Mouse (Mus musculus): Measurements from ENCODE around the gene Slc12a8.

The Slc12a8 gene

DNA sequence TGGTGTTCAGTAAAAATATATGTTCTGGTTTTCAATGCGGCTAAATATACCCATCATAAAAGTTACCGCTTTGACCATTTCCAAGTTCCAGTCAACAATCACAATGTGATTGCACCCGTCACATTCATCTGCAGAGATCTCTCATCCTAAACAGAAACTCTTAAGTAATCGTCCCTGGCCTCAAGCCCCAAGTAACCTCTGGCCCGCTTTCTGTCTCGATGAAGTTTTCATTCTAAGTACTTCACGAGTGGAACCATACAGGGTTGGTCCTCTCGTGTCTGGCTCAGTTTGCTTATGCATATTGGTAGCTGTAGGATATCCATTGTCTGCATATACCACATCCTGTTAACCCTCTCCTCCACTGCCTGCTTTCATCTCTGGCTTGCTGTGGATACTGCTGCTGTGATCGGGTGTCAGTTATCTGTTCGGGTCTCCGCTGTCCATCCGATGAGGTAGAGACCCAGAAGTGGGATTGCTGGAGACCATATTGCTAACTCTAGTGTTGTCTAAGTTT, 181.2 kb downstream of the Slc12a8 start:
- DNase-seq (ENCODE audit: low read depth) = no peak

- no peak for DNase-seq (ENCODE audit: low read depth)
Measured at GRCm38 (mm10) chr16:33700584-33700983, 183.5 kb downstream of the Slc12a8 start.

GRCm38 (mm10) chr16:33701872-33702271, 184.7 kb downstream of the Slc12a8 start:
- DNase-seq (ENCODE audit: low read depth) = no peak

DNA sequence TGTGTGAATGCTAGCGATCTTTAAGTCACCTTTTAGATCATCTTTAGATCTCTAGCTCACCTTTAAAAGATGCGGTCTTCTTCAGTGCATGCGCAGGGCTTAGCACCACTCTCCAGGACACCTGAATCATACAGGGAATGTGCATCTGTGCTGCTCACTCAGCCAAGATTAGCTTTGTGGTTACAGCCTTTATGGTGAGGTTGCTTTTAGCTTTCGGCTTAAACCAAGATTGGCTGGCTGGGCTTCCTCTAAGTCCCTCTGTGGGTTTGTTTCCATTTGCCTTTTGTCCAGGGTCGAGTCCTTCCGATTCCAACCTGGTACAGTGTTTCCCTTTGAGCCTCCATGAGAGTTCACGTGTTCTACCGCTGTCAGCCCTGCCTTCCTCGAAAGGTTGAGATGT, 187.2 kb downstream of the Slc12a8 start:
- DNase-seq (ENCODE audit: low read depth) = no peak

DNA sequence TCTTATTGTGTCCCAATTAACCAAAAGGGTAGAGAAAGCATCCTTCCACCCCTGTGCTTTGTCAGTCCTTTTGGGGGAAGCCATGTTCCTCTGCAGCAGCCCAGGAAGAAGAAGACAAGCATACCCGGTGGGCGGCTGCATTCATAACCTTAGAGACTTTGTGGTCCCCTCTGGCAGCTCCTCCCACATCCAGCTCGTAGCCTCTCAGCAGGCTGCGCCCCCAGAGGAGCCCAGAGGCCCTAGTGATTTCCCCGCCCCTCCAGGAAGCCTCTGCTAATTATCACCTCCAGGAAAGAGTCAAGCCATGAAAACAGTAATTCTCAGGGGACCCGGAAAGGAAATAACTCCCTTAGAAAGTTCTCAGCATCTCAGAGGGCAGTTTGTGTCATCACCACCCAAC, 188.1 kb downstream of the Slc12a8 start:
- DNase-seq (ENCODE audit: low read depth) = no peak

DNA sequence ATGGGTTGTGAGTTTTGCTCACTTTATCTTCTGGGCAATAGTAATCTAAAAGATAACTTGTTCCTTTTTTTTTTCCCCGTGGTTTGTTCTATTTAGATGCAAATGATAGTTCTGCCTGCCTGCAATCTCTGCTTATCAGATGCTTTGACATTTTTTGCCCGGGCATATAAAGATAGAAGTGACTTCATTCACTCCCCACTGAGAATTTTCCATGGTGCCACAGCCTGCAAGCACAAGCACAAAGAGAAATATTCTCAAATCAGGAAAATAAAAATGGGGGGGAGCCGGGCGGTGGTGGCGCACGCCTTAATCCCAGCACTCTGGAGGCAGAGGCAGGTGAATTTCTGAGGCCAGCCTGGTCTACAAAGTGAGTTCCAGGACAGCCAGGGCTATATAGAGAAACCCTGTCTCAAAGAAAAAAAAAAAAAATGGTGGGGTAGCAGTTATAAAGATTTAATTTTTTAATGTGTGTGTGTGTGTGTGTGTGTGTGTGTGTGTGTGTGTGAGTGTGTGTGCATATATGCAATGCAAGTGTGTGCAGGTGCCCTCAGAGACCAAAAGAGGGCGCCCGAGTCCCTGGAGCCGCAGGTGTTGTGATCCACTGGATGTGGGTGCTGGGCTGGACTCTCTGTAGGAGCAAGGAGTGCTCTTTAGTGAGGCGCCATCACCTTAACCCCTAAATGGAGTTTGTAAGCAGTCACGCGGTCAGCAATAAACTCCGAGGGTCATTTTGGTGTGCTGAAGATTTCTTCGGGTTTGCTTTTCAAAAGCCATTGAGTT, 189.2 kb downstream of the Slc12a8 start:
- no peak for DNase-seq (ENCODE audit: low read depth)

GRCm38 (mm10) chr16:33708031-33708430, 190.9 kb downstream of the Slc12a8 start:
- DNase-seq (ENCODE audit: low read depth) = no peak

GRCm38 (mm10) chr16:33708585-33709397, 191.7 kb downstream of the Slc12a8 start:
- DNase-seq (ENCODE audit: low read depth) = no peak

Data from 416B (cell line).